Mouse (Mus musculus) megakaryocyte, embryonic 14.5 days (primary cell): Measurements from ENCODE around the gene Olfr524. TPM values are rescaled to one million over a fixed set of nuclear protein-coding genes. Genes with fewer than 3 reads are reported as not detected.

Experiments used
- H3K27me3 ChIP-seq: replicated peaks from 2 replicates; pipeline ENCODE3; 2012; ENCODE audit warnings: inconsistent platforms
- H3K36me3 ChIP-seq: replicated peaks from 2 replicates; pipeline ENCODE3; 2012; ENCODE audit warnings: low read length, inconsistent platforms, mixed read lengths
- H3K4me1 ChIP-seq: 2 replicates; pipeline ENCODE4 v1.6.1; 2012; ENCODE audit warnings: inconsistent platforms
- H3K4me3 ChIP-seq: replicated peaks from 2 replicates; pipeline ENCODE3; 2012; ENCODE audit warnings: moderate library complexity, mild to moderate bottlenecking, inconsistent platforms
- H3K9me3 ChIP-seq: 2 replicates; pipeline ENCODE4 v1.6.1; 2012; ENCODE audit warnings: inconsistent platforms
- FLI1 ChIP-seq: IDR thresholded peaks from 2 replicates; pipeline ENCODE4 v1.6.1; 2012; ENCODE audit warnings: low read length, inconsistent platforms, mixed read lengths
- GATA1 ChIP-seq: IDR thresholded peaks from 3 replicates; pipeline ENCODE4 v1.6.1; 2012; ENCODE audit warnings: mixed read lengths, low read length, inconsistent platforms, borderline replicate concordance
- polyA plus RNA-seq: library from polyadenylated mRNA; stranded (reverse); fragments of >175 nt; gene quantifications from 2 replicates; pipeline ENCODE4 v1.2.3, GENCODE M21; 2012; ENCODE audit warnings: low replicate concordance; ENCODE audit not compliant: insufficient read depth

Olfr524 gene
- polyA plus RNA-seq, 1 experiment, result not detected

DNA sequence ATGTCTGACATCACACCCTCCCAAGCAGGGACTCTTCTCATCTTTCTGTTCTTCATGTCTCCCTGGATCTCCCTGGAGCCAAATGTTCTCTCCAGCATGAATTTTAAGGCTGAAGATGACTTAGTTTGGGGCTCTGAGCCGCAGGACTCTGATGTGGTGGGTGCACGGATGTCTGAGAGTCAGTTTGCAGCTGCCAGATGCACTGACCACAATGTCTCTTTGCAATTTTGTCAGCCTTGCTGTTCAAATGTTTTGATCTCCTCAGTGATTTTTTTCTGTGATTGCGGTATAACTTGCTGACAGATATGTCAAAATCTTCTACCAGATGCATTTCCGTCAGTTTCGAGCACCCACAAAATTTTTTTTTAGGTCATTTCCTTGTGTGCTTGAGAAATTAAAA lies 8.1 kb upstream of the Olfr524 start:
- Histone ChIP-seq H3K4me3 (no peak overlapping the region), H3K27me3 (peaks cover 7% of the 10 kb centered on the region), H3K4me1 (no peaks in the 10 kb centered on the region), H3K36me3 (no peaks in the 10 kb centered on the region), H3K9me3 (no peaks in the 10 kb centered on the region)
- TF ChIP-seq GATA1, result no peak

DNA sequence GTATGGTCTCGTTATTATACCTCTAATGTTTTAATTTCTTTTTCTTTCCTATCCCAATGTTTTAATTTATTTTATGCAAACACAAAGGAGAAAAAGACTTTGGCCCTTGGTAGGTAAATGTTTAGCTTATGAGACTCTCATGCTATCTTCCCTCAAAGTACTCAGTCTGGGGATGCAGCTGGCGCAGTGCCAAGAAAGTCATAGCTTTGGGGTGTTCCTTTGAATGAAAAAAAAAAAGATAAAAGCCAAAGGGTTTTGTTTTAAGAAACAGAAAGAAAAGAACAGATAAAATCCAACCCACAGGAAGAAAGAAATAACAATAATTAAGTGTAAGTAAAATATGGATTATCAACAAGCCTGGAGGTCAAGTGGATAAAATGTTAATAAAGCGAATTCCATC lies 2.9 kb upstream of the Olfr524 start:
- TF ChIP-seq FLI1, result no peak
- TF ChIP-seq GATA1, result no peak
- Histone ChIP-seq H3K36me3 (no peaks in the 10 kb centered on the region), H3K27me3 (peaks cover 25% of the 10 kb centered on the region), H3K4me1 (peaks cover 27% of the 10 kb centered on the region), H3K4me3 (no peak overlapping the region), H3K9me3 (no peaks in the 10 kb centered on the region)

DNA sequence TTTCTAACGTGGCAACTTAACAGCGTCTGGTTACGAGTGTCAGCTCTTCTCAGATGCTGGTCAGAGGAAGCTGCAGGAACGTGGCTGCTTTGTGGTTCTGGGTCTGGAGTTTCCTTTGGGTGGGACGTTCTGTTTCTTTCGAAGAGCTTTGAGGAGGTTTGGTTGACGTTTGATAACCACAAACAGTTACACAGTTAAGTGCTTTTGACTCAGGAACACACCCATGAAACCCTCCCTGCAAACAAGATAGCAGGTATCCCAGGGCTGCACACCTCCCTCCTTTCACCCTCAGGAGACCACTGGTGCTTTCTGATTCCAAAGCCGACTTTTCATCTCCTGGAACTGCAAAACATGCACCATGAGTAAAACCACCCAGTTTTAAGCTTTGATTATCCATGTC lies 2.4 kb upstream of the Olfr524 start:
- TF ChIP-seq GATA1 (no peak), FLI1 (no peak)
- H3K36me3 ChIP-seq, result no peaks in the 10 kb centered on the region

DNA sequence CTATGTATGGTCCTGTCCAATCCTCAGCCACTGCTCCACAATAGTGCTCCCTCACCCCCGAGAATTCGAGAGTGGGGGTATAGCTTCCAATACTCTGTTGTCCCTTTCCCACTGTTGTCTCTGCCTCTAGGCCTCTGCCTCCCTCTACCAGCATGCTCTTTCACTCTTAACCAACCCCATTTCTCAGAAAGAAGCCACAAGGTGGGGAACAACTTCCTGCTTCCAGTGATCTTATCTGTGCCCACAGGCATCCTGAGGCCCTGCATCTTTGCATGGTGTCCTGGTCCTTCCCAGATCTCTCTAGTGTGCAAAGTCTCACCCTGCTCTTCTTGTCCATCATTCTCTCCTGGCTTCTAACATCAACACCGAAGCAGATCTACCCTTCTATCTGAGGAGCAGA lies 1.1 kb upstream of the Olfr524 start:
- H3K9me3 ChIP-seq, result no peaks in the 10 kb centered on the region
- H3K36me3 ChIP-seq, result no peaks in the 10 kb centered on the region
- peaks cover 33% of the 10 kb centered on the region for H3K27me3 ChIP-seq
- no peak for TF ChIP-seq GATA1
- TF ChIP-seq FLI1, result no peak
- no peak overlapping the region for H3K4me3 ChIP-seq
- peaks cover 27% of the 10 kb centered on the region for H3K4me1 ChIP-seq

More for the DNA sequence above, 2.4 kb upstream of the Olfr524 start:
- Histone ChIP-seq H3K27me3 (peaks cover 29% of the 10 kb centered on the region), H3K4me3 (no peak overlapping the region), H3K4me1 (peaks cover 27% of the 10 kb centered on the region), H3K9me3 (no peaks in the 10 kb centered on the region)

DNA sequence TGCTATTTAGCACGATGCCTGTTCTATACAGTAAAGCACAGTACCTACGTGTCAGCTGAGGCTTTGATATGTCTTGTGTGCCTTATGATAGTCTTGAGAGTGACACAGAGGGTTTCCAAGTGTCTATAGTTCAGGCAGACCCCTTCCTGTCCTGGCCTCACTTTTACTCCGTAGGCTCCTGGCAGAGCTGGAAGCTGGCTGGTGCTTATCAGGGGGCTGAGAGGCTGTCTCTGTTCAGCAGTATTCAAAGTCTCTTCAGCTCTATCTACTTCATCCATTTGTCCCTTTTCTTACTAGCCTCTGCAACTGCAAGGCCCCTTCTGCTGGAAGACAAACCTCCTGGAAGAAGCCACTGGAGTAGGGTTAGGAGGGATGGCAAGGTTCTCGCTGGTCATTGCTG lies 4.7 kb downstream of the Olfr524 start:
- no peak for TF ChIP-seq GATA1
- no peak for TF ChIP-seq FLI1
- H3K9me3 ChIP-seq, result no peaks in the 10 kb centered on the region
- peaks cover 41% of the 10 kb centered on the region for H3K27me3 ChIP-seq
- H3K4me1 ChIP-seq, result peaks cover 6% of the 10 kb centered on the region
- no peak overlapping the region for H3K4me3 ChIP-seq
- no peaks in the 10 kb centered on the region for H3K36me3 ChIP-seq

DNA sequence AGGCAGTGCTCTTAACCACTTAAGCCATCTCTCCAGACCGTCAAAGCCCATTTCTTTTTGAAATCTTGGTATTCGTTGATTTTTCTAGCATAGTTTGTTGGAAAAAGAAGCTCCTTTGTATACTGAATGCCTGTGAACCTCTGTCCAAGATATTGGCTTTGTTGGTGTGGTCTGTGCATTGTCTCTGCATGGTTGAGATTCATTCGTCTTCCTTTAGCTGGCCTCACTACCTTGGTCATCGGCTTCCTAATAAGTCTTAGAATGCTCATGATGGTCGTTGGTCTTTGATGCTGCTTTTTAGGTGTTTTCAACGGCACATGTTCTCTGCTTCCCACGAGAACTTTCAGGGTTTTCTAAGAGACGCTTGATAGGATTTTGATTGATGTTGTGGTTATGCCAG lies 9.8 kb downstream of the Olfr524 start:
- H3K36me3 ChIP-seq, result no peaks in the 10 kb centered on the region
- no peaks in the 10 kb centered on the region for H3K9me3 ChIP-seq
- TF ChIP-seq GATA1 (no peak), FLI1 (no peak)
- H3K4me3 ChIP-seq, result no peak overlapping the region
- H3K4me1 ChIP-seq, result peaks cover 3% of the 10 kb centered on the region; the same call in 1 of the 2 replicates
- H3K27me3 ChIP-seq, result peaks cover 16% of the 10 kb centered on the region

DNA sequence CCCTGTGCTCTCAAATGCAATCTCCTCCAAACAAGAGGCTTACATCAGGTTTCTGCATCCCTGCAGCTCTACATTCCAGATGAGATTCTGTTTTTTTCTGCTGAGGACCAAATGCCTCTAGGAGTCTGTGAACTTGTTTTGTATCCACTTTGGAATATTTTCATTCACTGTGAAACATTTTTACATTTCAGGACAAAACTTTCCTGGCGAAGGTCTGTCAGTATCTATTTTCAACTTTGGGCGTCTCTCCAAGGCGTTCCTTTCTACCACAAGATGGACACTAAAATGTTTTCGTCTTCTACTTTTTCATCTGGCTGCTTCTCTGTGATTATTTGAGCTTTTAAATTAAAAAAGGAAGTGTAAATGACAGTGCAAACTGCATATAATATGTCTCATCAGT lies 11.7 kb downstream of the Olfr524 start:
- Histone ChIP-seq H3K9me3 (no peaks in the 10 kb centered on the region), H3K4me3 (no peak overlapping the region), H3K4me1 (peaks cover 3% of the 10 kb centered on the region; the same call in 1 of the 2 replicates), H3K36me3 (no peaks in the 10 kb centered on the region), H3K27me3 (peaks cover 13% of the 10 kb centered on the region)
- TF ChIP-seq FLI1 (no peak), GATA1 (no peak)

DNA sequence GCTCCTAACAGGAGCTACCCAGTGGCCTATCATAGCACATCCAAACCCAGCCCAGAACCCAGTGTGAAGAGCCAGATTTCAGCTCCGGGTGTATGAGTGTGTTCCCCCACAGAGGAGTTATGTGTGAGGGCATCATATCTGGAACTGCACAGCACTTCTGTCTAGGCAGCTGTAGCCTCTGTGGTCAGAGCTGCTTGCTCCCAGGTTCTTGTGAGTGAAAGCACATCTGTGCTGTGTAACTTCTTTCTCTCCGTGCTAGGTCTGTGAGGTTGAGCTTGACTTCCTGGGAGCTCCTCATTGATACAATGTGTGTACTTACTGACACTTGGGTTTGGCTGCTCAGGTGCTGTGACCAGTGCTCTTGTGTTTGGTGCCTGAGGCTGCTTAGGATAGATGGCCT lies 12.9 kb downstream of the Olfr524 start:
- TF ChIP-seq GATA1 (no peak), FLI1 (no peak)
- no peaks in the 10 kb centered on the region for H3K9me3 ChIP-seq
- no peak overlapping the region for H3K4me3 ChIP-seq
- H3K27me3 ChIP-seq, result peaks cover 9% of the 10 kb centered on the region
- no peaks in the 10 kb centered on the region for H3K36me3 ChIP-seq
- peaks cover 3% of the 10 kb centered on the region; the same call in 1 of the 2 replicates for H3K4me1 ChIP-seq

DNA sequence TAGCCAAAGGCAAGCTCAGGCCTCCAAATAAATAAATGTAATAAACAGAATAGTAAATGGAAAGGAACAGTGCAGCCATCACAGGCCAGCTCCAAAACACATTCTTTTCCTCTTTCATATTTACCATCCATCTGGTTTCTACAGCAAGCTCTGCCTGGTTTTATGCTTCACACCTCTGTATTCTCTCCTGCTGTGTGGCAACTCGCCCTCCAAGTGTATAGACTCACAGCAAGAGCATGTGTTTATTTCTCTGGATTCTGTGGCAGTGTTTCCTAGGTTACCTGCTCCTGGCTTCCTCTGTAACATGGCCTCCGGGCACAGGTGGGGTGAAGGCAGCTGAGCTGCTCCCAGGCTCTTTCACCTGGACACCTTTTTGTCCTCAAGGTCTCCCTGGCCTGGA lies 13.3 kb downstream of the Olfr524 start:
- Histone ChIP-seq H3K9me3 (no peaks in the 10 kb centered on the region), H3K36me3 (no peaks in the 10 kb centered on the region), H3K27me3 (peaks cover 11% of the 10 kb centered on the region), H3K4me3 (no peak overlapping the region), H3K4me1 (peaks cover 3% of the 10 kb centered on the region; the same call in 1 of the 2 replicates)
- no peak for TF ChIP-seq GATA1
- no peak for TF ChIP-seq FLI1

DNA sequence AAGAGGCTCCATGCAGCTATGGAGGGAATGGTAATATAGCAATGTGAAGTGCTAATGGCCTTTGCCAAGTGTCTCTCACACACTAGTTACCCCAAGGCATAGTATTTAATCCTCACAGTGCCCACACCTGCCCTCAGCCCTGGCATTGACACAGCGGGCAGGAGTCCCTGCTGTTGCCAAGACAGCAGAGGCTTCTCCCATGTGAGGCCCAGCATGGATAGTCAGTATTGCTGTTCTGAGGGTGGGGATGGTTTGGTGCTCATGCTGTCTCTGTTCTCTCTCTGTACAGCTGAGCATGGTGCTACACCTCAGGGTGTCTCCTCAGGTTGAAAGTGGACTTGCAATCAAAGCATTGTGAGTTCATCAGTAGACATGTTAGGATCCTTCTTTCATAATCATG lies 15.3 kb downstream of the Olfr524 start:
- Histone ChIP-seq H3K4me1 (peaks cover 3% of the 10 kb centered on the region; the same call in 1 of the 2 replicates), H3K9me3 (no peaks in the 10 kb centered on the region), H3K36me3 (no peaks in the 10 kb centered on the region), H3K27me3 (peaks cover 20% of the 10 kb centered on the region), H3K4me3 (no peak overlapping the region)
- TF ChIP-seq GATA1, result no peak
- TF ChIP-seq FLI1, result no peak
